Mouse (Mus musculus) kidney, adult 11 months (tissue): Measurements from ENCODE around the gene Fmod.

Experiments
- DNase-seq: peaks from one replicate; pipeline ENCODE4 v3.0.0; 2022

Fmod gene

DNA sequence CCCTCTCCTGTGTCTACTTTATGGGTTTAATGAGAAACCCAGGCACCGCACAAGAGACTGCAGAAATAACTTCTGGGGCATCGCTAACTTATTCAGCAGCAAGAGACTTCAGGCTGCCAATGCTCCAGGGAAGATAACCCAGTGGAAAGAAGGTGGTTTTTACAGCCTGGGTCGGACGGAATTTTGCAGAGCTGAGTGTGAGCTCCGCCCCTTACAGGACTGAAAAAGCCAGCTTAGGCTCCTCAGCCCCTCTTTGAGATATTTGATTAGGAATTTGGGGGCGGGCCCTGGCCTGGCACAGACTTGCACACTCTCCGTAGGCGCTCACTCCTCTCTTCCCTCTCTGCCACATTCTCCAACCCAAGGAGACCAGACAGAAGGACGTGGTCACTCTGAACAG, at the start of gene Fmod:
Fmod (plus strand) TSS at position 83 of the 400 bp plus-strand sequence.
- DNase-seq = no peak

DNA sequence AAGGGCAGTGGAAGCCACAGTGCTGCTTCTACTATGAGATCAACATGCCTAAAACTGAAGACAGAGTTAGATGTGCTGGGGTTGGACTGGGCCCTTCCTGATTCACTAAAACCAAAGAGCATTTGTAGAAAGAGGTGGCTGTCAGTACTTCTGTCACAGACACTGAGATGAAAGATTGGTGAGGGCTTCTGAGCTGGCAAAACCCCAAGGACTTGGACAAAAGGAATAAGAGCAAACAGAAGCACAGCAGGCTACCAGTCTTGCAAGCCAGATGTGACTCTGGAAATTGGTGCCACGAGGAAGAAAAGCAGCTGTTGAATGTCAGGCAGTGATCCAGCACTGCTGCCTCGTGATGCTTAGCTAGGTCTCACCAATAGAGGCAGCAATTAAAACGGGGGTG, 48.2 kb upstream of the Fmod start:
- DNase-seq = peak; percentile 18

DNA sequence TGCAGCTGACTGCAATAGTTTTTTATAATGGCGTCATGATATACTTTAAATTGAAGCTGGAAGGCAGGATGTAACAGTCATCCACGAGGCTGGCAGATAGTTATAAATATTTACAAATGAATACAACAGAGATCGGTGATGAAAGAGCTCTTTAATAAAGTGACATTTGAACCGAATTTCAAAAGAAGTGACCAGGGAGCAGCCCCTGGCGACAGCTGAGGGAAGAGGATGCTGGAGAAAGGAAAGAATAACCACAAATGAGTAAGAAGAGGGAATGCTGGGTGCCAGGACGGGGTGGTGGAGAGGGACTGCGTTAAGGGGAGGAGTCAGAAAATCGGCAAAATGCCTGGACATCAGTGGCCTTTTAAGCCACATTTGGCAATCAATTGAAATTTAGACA, 45.8 kb upstream of the Fmod start:
- no peak for DNase-seq

DNA sequence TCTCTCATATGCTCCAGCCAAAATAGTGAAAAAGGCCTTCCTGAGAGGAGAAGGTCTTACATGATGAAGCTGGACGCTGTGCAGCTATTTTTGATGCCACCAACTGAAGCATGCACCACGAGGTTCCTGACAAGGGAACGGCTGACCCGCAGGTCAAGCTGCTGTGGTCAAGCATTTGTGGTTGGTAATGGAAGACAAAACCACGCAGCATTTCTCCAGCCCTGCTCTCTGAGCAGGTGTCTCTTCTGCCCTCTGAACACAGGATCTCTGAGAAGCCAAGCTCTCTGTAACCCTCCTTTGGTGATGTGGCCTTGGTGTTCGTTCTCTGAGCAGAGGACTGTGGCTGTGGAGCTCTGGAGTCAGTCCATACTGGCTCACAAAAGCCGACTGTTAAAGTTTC, 31.6 kb upstream of the Fmod start:
- DNase-seq = no peak

DNA sequence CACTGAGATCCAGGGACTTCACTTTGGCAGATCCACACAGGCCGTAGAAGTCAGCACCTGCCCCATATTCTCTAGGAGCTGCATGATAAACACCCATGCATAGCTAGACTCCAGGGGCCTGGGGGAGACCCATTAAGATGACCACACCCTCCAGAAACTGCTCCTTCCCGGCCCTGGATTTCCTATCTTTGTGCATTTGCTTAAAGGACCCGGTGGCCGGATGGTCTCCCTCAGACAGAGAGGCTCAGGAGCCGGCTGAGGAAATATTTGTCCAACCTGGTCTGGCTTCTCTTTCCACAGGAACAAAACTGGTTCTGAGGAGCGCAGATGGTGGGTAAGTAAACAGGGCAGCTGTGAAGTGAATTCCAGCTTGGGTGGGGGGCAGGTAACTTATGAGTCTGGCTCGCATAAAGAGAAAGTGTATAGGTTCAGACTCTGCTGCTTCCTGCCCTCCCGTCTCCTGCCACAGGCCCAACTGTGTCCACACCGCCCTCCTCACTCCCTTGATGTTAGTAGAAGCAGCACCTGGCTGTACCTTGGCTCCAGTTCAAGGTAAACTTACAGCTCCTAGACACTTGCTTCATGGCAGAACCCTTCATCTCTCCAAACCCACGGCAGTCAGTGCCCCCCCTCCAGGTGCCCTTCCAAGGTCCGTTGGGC, 30.8 kb upstream of the Fmod start:
- DNase-seq = peak; percentile 6

DNA sequence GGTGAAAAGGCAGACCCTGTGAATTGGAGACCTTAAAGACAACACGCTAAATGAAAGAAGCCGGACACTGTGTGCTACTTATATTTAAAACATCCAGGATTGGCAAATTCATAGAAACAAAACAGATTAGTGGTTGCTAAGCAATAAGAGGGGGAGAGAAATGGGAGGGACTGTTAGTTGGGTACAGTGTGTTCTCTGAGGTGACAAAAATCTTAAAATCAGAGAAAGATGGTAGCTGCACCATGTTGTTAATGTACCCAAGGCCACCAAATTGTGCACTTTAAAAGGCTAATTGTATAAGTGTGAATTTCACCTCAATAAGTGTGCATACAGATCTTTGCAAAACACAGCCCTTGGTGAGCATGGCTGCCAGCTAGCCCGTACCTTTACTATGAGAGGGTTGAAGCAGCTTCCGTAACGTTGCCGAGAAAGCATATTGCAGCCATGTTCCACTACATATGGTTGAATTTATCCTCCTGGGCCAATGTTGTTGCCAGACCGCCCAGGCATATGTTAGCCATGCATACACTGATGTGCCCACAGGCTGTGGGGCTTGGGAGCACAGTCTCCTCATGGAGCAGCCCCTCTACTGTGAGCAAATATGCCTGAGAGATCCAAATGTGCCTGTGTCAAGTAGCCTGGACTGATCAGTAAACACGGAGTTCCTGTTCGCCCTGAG, 12.6 kb upstream of the Fmod start:
- no peak for DNase-seq

DNA sequence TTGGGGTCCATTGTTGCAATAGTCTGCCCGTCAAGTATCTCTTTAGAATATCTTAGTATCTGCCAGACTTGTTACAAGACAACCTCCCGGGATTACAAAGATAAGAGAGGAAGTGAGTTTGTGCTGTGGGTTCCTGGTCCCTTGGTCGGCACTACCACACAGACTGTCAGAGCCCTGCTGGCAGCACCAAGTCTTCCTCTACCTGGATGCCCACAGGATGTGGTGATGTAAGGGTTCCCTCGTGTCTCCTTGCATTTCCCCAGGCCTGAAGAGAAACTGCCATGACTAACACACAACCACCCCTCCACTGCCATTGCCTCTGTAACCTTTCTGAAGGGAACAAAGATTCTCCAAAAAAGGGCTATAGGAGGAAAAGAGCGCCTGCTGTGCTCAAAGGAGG, 11.1 kb upstream of the Fmod start:
- no peak for DNase-seq

DNA sequence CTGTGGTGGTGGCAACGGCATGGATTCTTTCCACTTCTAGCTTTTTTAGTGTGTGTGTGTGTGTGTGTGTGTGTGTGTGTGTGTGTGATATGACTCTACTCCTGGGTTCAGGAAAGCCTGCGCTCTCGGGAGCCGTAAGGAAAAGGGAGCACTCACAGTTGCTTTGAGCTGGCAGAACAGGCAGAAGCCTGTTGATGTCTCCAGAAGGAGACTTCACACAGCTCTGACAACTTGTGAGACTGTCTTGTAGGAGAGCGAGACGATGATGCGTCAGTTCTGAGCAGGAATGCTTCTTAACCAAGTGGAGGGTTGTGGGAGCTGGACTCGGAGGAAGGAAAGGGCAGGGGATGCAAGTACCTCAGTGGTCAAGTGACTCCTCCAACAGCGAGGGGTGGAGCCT, 10.3 kb upstream of the Fmod start:
- no peak for DNase-seq

DNA sequence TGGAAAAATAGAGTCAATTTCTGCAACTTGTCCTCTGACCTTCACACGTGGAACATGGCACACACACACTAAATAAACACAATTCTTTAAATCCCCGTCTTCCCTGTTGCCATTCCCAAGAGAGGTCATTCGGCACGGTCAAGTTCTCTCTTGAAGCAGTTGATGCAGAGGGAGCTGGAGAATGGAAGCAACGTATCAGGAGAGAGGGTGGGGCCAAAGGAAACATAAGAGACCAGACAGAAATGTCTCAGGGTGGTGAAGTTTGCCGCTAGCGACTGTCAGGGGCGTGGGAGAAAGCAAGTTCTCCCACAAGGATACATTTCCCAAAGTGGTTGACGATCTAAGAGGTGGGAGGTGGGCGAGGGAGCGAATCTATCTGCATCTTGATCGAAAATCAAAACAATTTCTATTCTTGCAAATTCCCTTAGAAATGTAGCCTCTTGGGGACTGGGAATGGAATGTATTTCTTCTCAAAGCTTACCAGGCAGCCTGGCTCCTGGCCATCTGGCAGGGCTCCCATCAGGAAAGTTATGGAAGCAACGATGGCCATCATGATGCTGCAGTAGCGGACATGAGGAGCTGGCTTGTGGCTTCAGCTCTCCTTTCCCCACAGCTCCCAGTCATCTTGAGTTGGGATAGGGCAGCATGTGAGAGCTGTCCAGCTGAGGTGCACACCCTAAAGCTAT, 8.8 kb upstream of the Fmod start:
- no peak for DNase-seq

DNA sequence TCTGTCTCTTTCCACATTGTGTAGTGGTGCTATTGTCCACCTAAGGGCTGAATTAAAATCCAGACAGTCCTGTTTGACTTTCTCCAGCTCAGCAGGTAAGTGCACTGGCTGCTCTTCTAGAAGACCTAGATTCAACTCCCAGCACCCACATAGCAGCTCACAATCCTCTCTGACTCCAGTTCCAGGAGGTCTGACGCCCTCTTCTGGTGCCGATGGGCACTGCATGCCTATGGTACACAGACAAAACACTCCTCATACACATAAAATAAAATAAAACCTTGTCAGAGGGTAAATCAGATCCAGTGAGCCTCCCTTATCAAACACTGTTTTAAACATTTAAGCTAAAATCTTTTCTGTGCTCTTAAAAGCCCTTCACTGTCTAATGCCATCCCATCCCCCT, 562 bp upstream of the Fmod start:
- no peak for DNase-seq

DNA sequence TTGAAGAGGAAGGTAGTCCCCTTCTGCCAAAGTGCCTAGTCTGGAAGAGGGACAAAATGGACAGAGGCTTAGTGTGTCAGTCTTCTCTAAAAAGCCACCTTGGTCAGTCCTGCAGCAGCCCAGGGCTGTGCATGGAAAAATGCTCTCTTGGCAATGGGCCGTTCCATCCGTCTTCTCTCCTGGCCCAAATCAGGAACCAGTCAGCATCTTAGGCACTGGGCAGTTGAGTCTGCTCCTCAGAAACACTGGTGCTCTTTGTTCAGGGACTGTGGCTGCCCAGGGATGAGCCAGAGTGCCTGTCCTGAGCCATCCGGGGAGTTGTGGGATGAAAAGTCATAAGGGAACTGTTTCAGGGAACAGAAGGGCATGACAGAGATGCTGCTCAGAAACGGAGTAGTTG, 1.3 kb downstream of the Fmod start:
- no peak for DNase-seq

DNA sequence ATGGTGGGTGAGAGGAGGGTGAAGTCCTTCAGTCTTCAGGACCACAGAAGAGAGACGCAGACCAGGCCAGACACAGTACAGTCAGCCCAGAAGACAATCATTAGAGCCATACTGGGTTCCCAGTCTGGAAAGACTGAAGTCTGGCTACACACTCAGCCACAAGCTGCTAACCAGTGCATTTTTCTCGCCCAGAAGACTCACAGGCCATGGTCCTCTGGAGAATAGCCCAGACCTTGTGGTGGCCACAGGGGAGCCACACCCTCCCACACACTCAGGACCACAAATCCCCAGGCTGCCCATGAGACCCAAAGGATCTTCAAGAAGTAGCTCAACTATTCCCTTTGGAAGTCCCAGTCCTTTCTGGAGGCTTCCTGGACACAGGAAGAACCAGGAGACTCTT, 2.3 kb downstream of the Fmod start:
- DNase-seq = no peak

DNA sequence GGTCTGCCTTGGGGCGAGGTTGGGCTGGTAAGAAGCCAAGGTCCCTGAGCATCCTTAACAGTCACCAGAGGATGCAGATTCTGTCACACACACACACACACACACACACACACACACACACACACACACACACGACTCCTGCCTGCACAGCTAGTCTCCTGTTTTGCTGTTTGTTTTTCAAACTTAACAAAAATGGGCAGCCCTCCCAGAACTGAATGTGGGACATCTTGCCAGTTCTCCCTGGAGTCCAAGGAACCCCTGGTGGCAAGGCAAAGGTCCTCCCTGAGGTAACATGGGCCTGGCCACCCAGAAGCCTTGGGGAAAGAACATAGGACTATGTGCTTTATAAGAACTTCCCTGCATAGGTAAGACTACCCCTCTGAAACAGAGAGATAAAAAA, 4.8 kb downstream of the Fmod start:
- no peak for DNase-seq

DNA sequence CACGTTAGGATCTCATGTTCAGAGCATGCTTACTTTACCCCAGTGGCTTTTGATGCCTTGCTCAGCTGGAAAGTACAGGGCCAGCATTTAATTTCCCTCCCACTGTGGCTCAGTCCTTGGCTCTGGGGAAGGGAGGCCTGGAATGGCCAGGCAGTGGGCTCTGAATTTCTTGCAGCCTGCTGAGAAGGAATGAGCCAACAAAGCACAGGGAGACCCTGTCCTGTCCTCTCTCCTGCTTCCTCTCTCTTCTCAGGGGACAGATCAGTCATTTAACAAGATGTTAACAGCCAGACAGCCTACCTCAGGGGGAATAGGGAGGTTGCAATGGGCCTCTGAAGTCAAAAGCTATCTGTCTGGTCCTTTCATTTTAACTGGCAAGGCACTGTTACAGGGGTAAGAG, 5.3 kb downstream of the Fmod start:
- no peak for DNase-seq

DNA sequence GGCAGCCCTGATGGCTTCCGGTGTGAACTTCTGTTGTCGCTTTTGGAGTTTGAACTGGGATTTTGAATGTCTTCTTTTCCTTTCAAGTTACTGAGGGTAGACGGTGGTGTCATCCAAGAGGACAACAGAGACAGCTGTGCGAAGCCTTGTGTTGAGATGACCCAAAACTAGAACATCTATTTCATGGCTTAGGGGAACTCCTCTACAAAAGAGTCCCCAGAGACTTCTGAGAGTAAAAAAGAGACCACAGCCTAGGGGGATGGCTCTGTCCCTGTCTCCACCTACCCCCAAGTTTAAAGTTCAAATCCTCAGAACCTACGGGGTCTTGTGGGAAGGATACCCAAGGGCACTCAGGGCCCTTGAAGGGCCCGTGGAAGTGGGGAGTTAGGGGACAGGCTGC, 7.8 kb downstream of the Fmod start:
- no peak for DNase-seq

DNA sequence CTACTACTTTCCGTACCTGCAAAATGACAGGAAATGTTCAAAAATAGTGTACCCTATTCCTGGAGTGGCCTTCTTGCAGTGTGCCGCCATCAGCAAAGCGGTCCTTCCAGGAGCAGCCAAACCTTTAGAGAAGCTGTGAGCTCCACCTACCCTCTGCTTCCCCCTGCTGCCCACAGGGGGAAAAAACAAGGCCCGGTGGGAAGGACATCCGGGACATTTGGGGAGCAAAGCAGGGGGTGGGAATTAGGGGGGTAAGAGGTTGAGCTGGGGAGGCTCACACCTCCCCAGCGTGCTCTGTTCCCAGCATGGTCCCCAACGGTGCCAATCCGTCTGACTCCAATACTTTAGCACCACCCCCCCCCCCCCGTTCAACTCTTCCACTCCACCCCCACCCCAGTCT, 8.9 kb downstream of the Fmod start:
- peak; percentile 54 for DNase-seq

DNA sequence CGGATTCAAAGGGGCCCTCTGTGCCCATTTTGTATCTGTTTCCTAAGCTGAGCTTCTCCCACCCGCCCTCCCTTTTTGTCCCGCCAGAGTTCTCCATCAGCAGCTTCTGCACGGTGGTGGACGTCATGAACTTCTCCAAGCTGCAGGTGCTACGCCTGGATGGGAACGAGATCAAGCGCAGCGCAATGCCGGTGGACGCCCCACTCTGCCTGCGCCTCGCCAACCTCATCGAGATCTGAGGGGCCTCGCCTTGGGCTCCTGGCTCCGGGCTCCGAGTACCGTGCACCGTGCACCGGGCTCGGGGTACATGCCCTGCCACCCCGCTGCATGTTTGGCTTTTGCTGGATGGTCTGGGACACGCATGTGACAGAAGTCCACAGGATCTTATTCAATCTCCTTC, 9.3 kb downstream of the Fmod start:
- DNase-seq = no peak

DNA sequence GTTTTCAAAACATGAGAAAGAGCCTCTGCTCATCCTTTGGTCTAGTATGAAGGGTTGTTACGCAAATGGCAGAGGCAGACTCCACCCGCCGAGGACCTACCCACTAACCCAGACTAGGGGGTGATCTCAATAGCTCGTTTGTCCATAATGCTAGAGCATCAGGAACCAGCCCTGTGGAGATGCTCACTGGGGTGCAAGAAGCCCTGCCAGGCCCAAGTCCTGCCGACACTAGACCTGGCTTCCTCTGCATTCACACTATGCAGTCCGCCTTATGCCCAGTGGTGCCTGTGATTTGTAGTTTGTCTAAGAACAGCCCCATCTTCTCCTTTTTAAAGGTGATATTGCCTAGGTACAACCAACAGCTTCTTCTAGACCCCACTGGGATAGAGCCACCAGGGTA, 10.4 kb downstream of the Fmod start:
- no peak for DNase-seq

DNA sequence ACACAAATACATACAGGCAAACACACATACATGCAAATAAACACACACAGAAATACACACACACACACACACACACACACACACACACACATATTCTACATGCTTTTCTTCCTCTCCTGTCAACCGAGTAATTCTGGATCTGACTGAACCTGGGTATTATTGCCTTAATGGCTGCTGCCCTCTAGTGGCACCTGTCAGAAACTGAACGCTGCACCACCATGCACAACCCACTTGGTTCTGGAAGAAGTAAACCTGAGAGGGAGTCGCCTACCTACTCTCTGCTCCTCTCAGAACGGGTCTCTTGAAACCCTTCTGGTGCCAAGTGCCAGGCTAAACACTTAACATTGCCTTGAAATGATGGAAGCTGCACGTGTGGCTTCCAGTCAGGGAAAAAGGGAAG, 11.7 kb downstream of the Fmod start:
- DNase-seq = peak; percentile 59

DNA sequence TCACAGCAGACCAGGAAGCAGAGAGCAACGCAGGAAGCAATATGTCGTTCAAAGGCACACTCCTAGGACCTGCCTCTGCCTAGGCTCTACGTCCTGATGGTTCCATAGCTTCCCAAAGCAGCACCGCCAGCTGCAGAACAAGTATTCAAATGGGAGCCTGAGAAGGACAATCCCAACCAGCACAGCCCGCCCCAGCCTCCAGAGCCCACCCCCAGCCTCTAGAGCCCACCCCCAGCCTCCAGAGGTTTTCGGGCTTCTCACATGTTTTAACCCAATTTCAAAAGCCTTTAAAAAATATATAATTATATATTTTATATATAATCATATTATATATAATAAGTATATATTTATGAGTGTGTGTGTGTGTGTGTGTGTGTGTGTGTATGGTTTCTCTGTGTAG, 12.5 kb downstream of the Fmod start:
- DNase-seq = no peak

DNA sequence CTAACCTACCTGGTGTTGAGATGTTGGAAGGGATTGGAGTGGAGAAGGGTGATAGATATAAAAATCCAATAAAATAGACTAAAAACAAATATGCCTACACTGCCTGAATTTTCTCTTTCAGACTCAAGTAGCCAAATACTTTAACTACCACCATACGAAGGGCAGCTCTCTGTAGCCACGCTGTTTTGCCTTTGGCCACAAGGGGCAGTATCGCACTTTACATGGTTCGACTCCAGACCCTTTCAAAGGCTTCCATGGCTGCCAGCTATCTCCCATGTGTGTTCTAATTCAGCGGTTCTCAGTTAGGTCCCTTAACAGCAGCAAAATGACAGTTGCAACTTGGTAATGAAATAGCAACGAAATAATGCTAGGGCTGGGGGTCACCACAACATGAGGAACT, 16.2 kb downstream of the Fmod start:
- peak; percentile 76 for DNase-seq

DNA sequence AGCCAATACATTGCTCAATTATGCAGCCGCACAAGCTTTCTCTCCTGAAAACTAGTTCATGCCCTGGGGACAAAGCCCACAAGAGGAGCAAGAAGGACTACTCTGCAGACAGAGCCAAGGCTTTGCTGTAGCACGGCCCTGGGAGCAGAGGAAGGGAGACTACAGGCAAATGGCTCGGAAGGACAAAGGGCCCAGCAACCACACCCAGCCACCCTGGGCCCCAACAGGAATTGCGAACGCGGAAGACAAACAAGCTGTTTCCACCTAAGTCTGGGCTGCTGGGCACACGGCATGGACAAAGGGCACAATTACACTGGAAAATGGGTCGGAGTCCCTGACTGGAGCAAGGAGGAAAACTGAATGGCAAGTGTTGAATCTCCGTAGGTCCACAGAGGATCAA, 18.0 kb downstream of the Fmod start:
- DNase-seq = no peak

DNA sequence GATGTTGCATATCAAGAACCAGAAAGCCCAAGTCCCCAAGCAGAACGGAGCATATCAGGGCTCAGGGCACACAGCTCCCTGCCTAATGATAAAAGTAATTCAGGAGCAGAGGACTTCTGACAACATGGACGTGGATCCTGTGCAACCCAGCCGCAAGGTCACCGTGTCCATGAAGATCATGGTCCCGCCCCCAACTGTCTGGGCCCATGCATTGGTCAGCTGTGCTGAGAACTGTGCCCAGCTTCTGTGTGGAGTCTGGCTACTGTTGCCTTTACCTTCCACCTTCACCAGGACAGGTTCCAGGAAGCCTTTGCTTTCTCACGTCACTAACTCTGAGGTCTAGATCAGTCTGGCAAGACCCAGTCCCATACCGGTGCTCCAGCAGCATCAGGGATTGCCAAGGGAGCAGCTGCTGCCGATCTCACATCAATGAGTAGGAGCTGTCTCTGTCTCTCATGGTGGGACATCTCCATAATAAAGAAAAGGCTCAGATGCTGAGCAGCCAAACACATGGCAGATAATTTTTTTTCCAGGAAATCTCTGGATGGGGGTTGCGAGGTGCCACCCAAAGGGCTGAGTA, 18.7 kb downstream of the Fmod start:
- no peak for DNase-seq

DNA sequence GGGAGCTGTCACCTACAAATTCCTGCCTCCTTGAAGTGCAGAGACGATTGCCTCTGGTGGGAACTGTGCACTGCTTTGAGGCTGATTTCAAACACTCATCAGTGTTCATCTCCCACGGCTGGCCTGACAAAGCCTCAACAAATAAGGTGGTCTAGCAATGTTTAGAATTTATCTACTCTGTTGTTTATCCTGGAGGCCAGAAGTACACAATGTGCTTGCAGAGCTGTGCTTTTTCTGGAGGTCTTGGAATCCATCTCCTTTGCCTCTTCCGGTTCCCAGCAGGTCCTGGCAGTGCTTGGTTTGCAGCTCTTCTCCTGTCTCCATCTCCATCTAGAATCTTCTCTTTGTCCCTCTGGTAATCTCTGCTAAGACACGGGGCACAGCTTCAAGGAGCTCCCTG, 19.2 kb downstream of the Fmod start:
- DNase-seq = no peak
